Mouse (Mus musculus): ENCODE results near the gene Efna1. TPM values are rescaled to one million over a fixed set of nuclear protein-coding genes. Genes with fewer than 3 reads are reported as not detected.

Gene Efna1
- polyA plus RNA-seq, 1 experiment from 2014 or later, result 45.0 TPM

- 49% methylated on average over 4 of the region's 4 CpGs for WGBS
These were observed 55.0 kb downstream of the Efna1 start for GRCm38 (mm10) chr3:89225918-89226317.

DNA sequence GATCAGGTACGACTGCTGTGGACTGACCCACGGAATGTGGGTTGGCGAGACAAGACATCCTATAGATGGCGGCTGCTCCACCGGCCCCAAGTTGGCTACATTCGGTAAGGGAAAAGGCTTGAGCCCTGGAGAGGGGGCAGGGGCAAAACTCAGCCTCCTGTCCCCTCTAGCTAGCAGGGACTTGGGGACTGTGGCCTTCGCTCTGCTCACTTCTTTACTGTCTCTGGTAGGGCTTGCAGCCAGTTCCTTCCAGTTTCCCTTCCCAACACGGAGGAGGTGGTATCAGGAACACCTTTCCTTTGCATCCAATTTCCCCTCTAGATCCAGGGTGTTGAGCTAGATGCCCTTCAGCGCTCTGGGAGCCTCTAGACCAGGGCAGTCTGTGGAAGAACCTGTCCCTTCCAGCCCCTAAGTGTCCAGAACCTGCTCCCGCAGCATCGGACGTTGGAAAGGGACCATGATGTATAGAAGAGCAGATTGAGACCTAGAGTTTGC lies 55.6 kb downstream of the Efna1 start:
- no peaks in the 10 kb centered on the region for H3K9me3 ChIP-seq (ENCODE audit: control insufficient read depth, low read depth, low read length)
- H3K27me3 ChIP-seq (ENCODE audit: control insufficient read depth, insufficient read depth, low read length), result no peaks in the 10 kb centered on the region
- no peak overlapping the region for H3K27ac ChIP-seq (ENCODE audit: low read length)
- 54% methylated on average over 12 of the region's 12 CpGs for WGBS
- H3K4me1 ChIP-seq (ENCODE audit: control insufficient read depth, insufficient read depth, low read length), result peaks cover 19% of the 10 kb centered on the region
- H3K4me3 ChIP-seq (ENCODE audit: low read depth, low read length), result no peak overlapping the region
- ATAC-seq (ENCODE audit: insufficient number of reproducible peaks, insufficient read depth, low FRiP score, low read depth), result no peak
- H3K4me2 ChIP-seq (replicated peaks; ENCODE audit: low read depth, low read length), result peak overlapping the region; percentile 86; the same call in 1 of the 2 replicates
- H3K36me3 ChIP-seq (ENCODE audit: control insufficient read depth, insufficient read depth, low read length), result no peaks in the 10 kb centered on the region
- no peak overlapping the region for H3K9ac ChIP-seq (replicated peaks; ENCODE audit: low read depth, low read length)

More at GRCm38 (mm10) chr3:89225918-89226317, 55.0 kb downstream of the Efna1 start:
- H3K27me3 ChIP-seq (ENCODE audit: control insufficient read depth, insufficient read depth, low read length), result no peaks in the 10 kb centered on the region
- no peak overlapping the region for H3K27ac ChIP-seq (ENCODE audit: low read length)
- no peaks in the 10 kb centered on the region for H3K9me3 ChIP-seq (ENCODE audit: control insufficient read depth, low read depth, low read length)
- no peaks in the 10 kb centered on the region for H3K36me3 ChIP-seq (ENCODE audit: control insufficient read depth, insufficient read depth, low read length)
- no peak overlapping the region for H3K9ac ChIP-seq (replicated peaks; ENCODE audit: low read depth, low read length)
- H3K4me3 ChIP-seq (ENCODE audit: low read depth, low read length), result 0 out of 2 replicates have a peak overlapping the region, but pooled peaks have one; percentile 35
- no peak for ATAC-seq (ENCODE audit: insufficient number of reproducible peaks, insufficient read depth, low FRiP score, low read depth)
- H3K4me2 ChIP-seq (replicated peaks; ENCODE audit: low read depth, low read length), result peak overlapping the region; percentile 86; the same call in 1 of the 2 replicates
- H3K4me1 ChIP-seq (ENCODE audit: control insufficient read depth, insufficient read depth, low read length), result peaks cover 19% of the 10 kb centered on the region

- no peak for ATAC-seq (ENCODE audit: insufficient number of reproducible peaks, insufficient read depth, low FRiP score, low read depth)
- peaks cover 19% of the 10 kb centered on the region for H3K4me1 ChIP-seq (ENCODE audit: control insufficient read depth, insufficient read depth, low read length)
- no peaks in the 10 kb centered on the region for H3K27me3 ChIP-seq (ENCODE audit: control insufficient read depth, insufficient read depth, low read length)
- H3K4me2 ChIP-seq (replicated peaks; ENCODE audit: low read depth, low read length), result no peak overlapping the region
- H3K36me3 ChIP-seq (ENCODE audit: control insufficient read depth, insufficient read depth, low read length), result no peaks in the 10 kb centered on the region
- WGBS, result 75% methylated on average over 11 of the region's 11 CpGs
- H3K9me3 ChIP-seq (ENCODE audit: control insufficient read depth, low read depth, low read length), result no peaks in the 10 kb centered on the region
- no peak overlapping the region for H3K9ac ChIP-seq (replicated peaks; ENCODE audit: low read depth, low read length)
- H3K4me3 ChIP-seq (ENCODE audit: low read depth, low read length), result no peak overlapping the region
- no peak overlapping the region for H3K27ac ChIP-seq (ENCODE audit: low read length)
These were observed 56.1 kb downstream of the Efna1 start for GRCm38 (mm10) chr3:89224796-89225195.

MicroRNAs encoded within 50 kb of the gene (microRNA counts, 519-probe panel; counts per million panel counts)
- not detected for microRNA mmu-miR-92b

Small RNAs within 50 kb of the gene (microRNA-seq; reads per million reads assigned to microRNA genes)
- gene Mir92b, result 309 reads per million, percentile 61 among the genes with 10 or more reads in this experiment

Other genes starting within 250 kb of the Efna1 start
- gene Rusc1, start 187.8 kb downstream of the Efna1 start, polyA plus RNA-seq (2014; fragmentation: Nextera tagmentation; extraction: Ambion mirVana), result 19.2 and 19.5 TPM in 2 replicates
- gene Gm43738, start 180.0 kb downstream of the Efna1 start, polyA plus RNA-seq (2014; fragmentation: Nextera tagmentation; extraction: Ambion mirVana), result not detected in 2 replicates
- 247 and 278 TPM in 2 replicates for gene Fdps, start 179.2 kb downstream of the Efna1 start, polyA plus RNA-seq (2014; fragmentation: Nextera tagmentation; extraction: Ambion mirVana)
- gene Pklr, start 145.0 kb downstream of the Efna1 start, polyA plus RNA-seq (2014; fragmentation: Nextera tagmentation; extraction: Ambion mirVana), result 2.8 and 3.3 TPM in 2 replicates
- 1.4 and 1.9 TPM in 2 replicates for gene Hcn3, start 120.9 kb downstream of the Efna1 start, polyA plus RNA-seq (2014; fragmentation: Nextera tagmentation; extraction: Ambion mirVana)
- 32.7 and 35.1 TPM in 2 replicates for gene Clk2, start 116.3 kb downstream of the Efna1 start, polyA plus RNA-seq (2014; fragmentation: Nextera tagmentation; extraction: Ambion mirVana)
- 92.9 and 95.1 TPM in 2 replicates for gene Scamp3, start 103.7 kb downstream of the Efna1 start, polyA plus RNA-seq (2014; fragmentation: Nextera tagmentation; extraction: Ambion mirVana)
- gene Fam189b, start 98.0 kb downstream of the Efna1 start, polyA plus RNA-seq (2014; fragmentation: Nextera tagmentation; extraction: Ambion mirVana), result 28.3 and 28.7 TPM in 2 replicates
- 37.0 and 37.4 TPM in 2 replicates for gene Gba, start 78.2 kb downstream of the Efna1 start, polyA plus RNA-seq (2014; fragmentation: Nextera tagmentation; extraction: Ambion mirVana)
- 24.2 and 26.4 TPM in 2 replicates for gene Thbs3, start 66.0 kb downstream of the Efna1 start, polyA plus RNA-seq (2014; fragmentation: Nextera tagmentation; extraction: Ambion mirVana)
- gene Mtx1, start 54.1 kb downstream of the Efna1 start, polyA plus RNA-seq (2014; fragmentation: Nextera tagmentation; extraction: Ambion mirVana), result 182 and 196 TPM in 2 replicates
- 56.3 and 58.2 TPM in 2 replicates for gene Muc1, start 52.1 kb downstream of the Efna1 start, polyA plus RNA-seq (2014; fragmentation: Nextera tagmentation; extraction: Ambion mirVana)
- 297 and 314 TPM in 2 replicates for gene Krtcap2, start 35.2 kb downstream of the Efna1 start, polyA plus RNA-seq (2014; fragmentation: Nextera tagmentation; extraction: Ambion mirVana)
- 4.9 and 5.1 TPM in 2 replicates for gene Trim46, start 34.8 kb downstream of the Efna1 start, polyA plus RNA-seq (2014; fragmentation: Nextera tagmentation; extraction: Ambion mirVana)
- 144 and 186 TPM in 2 replicates for gene Dpm3, start 21.8 kb downstream of the Efna1 start, polyA plus RNA-seq (2014; fragmentation: Nextera tagmentation; extraction: Ambion mirVana)
- 86.5 TPM in 2 replicates for gene Slc50a1, start 10.6 kb downstream of the Efna1 start, polyA plus RNA-seq (2014; fragmentation: Nextera tagmentation; extraction: Ambion mirVana)
- gene Efna3, start 41.8 kb upstream of the Efna1 start, polyA plus RNA-seq (2014; fragmentation: Nextera tagmentation; extraction: Ambion mirVana), result 10.9 and 11.6 TPM in 2 replicates
- gene Efna4, start 56.9 kb upstream of the Efna1 start, polyA plus RNA-seq (2014; fragmentation: Nextera tagmentation; extraction: Ambion mirVana), result 24.0 and 25.3 TPM in 2 replicates
- gene Adam15, start 68.9 kb upstream of the Efna1 start, polyA plus RNA-seq (2014; fragmentation: Nextera tagmentation; extraction: Ambion mirVana), result 27.9 and 28.5 TPM in 2 replicates
- gene Dcst2, start 80.8 kb upstream of the Efna1 start, polyA plus RNA-seq (2014; fragmentation: Nextera tagmentation; extraction: Ambion mirVana), result 0.18 and 0.42 TPM in 2 replicates
- 0.11 and 0.55 TPM in 2 replicates for gene Dcst1, start 84.1 kb upstream of the Efna1 start, polyA plus RNA-seq (2014; fragmentation: Nextera tagmentation; extraction: Ambion mirVana)
- 4.5 and 5.7 TPM in 2 replicates for gene Zbtb7b, start 113.6 kb upstream of the Efna1 start, polyA plus RNA-seq (2014; fragmentation: Nextera tagmentation; extraction: Ambion mirVana)
- gene Lenep, start 121.7 kb upstream of the Efna1 start, polyA plus RNA-seq (2014; fragmentation: Nextera tagmentation; extraction: Ambion mirVana), result 0.55 TPM in 1 of 2 replicates, not detected in the other
- gene Flad1, start 130.7 kb upstream of the Efna1 start, polyA plus RNA-seq (2014; fragmentation: Nextera tagmentation; extraction: Ambion mirVana), result 22.3 and 24.5 TPM in 2 replicates
- 470 and 503 TPM in 2 replicates for gene Cks1b, start 137.2 kb upstream of the Efna1 start, polyA plus RNA-seq (2014; fragmentation: Nextera tagmentation; extraction: Ambion mirVana)
- gene Shc1, start 137.3 kb upstream of the Efna1 start, polyA plus RNA-seq (2014; fragmentation: Nextera tagmentation; extraction: Ambion mirVana), result 68.7 and 73.2 TPM in 2 replicates
- 39.7 and 49.2 TPM in 2 replicates for gene Pygo2, start 149.1 kb upstream of the Efna1 start, polyA plus RNA-seq (2014; fragmentation: Nextera tagmentation; extraction: Ambion mirVana)
- gene Pbxip1, start 155.6 kb upstream of the Efna1 start, polyA plus RNA-seq (2014; fragmentation: Nextera tagmentation; extraction: Ambion mirVana), result 21.7 and 25.3 TPM in 2 replicates
- gene Pmvk, start 173.4 kb upstream of the Efna1 start, polyA plus RNA-seq (2014; fragmentation: Nextera tagmentation; extraction: Ambion mirVana), result 50.4 and 50.5 TPM in 2 replicates
- 4.4 and 6.0 TPM in 2 replicates for gene Kcnn3, start 239.0 kb upstream of the Efna1 start, polyA plus RNA-seq (2014; fragmentation: Nextera tagmentation; extraction: Ambion mirVana)

Data from stomach, embryonic 14.5 days (tissue).